Mouse (Mus musculus) liver, postnatal 0 days (tissue): ENCODE measurements around the gene Slfn9.
"Not testable (repeated sequence)": the region's sequence is repeated elsewhere in the genome, so short reads cannot be mapped to it uniquely, and the experiment has no call there.

Experiments
- CTCF ChIP-seq: sonication (generic); IDR thresholded peaks from 2 replicates; pipeline ENCODE4 v1.5.1; 2016; ENCODE audit warnings: antibody characterized with exemption, low read depth
- EP300 ChIP-seq: IDR thresholded peaks from 2 replicates; pipeline ENCODE4 v1.6.1; 2016; ENCODE audit warnings: antibody characterized with exemption, low read depth, mild to moderate bottlenecking

DNA sequence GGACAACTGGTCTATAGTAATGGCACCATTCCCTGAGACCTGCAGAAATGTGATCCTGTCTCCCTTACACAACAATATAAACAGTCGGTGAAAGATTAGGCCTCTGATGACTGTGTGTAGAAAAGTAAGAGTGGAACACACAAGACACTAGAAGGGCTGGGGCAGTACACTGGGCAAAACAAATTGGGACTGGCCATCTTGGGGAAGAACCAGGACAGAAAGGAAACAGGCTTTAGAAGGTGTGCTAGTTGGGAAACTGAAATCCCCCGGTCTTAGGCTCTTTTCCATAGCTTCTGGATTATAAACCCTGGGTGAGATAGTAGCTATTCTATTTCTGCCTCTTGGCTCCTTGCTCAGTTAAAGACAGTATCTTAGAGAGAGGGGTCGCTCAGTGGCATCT is 47.1 kb upstream of the Slfn9 start:
- TF ChIP-seq CTCF, EP300: not testable (repeated sequence)
